Mouse (Mus musculus): ENCODE measurements at regions not wholly inside any gene's neighbourhood (a gene's known extent, or its start where the extent isn't known, plus 50 kb on each side); places are given as distances from the start of the nearest gene placed in this dataset.

- no peak for TF ChIP-seq POLR2A (IDR thresholded peaks at IDR 0.05; ENCODE audit: insufficient read length, low read depth)
- TF ChIP-seq E2F4 (IDR thresholded peaks at IDR 0.05; ENCODE audit: insufficient read depth) = no peak
- no peak for TF ChIP-seq POLR2AphosphoS2 (IDR thresholded peaks at IDR 0.05; ENCODE audit: insufficient read length, low read depth)
- no peak for TF ChIP-seq USF1 (IDR thresholded peaks at IDR 0.05; ENCODE audit: low read depth)
- TF ChIP-seq REST (IDR thresholded peaks at IDR 0.05; ENCODE audit: insufficient read depth, insufficient read length) = no peak
- TF ChIP-seq TCF12 (IDR thresholded peaks at IDR 0.05; ENCODE audit: insufficient read depth, poor library complexity, severe bottlenecking) = no peak
- no peak for TF ChIP-seq MYOD1 (IDR thresholded peaks at IDR 0.05; ENCODE audit: control insufficient read depth in 1 of 3, insufficient read length in 2 of 3, low read depth in 2 of 3)
Observed at GRCm38 (mm10) chr2:115466170-115466569, 115.3 kb upstream of the BC052040 start.

Measured in myocyte (in vitro differentiated cells).